Mouse (Mus musculus): ENCODE measurements around the gene Zmynd8. TPM values are rescaled to one million over a fixed set of nuclear protein-coding genes. Genes with fewer than 3 reads are reported as not detected.
"Not testable (repeated sequence)": the region's sequence is repeated elsewhere in the genome, so short reads cannot be mapped to it uniquely, and the experiment has no call there.

The Zmynd8 gene
- polyA plus RNA-seq, 1 experiment from 2014 or later = 71.5 TPM

DNA sequence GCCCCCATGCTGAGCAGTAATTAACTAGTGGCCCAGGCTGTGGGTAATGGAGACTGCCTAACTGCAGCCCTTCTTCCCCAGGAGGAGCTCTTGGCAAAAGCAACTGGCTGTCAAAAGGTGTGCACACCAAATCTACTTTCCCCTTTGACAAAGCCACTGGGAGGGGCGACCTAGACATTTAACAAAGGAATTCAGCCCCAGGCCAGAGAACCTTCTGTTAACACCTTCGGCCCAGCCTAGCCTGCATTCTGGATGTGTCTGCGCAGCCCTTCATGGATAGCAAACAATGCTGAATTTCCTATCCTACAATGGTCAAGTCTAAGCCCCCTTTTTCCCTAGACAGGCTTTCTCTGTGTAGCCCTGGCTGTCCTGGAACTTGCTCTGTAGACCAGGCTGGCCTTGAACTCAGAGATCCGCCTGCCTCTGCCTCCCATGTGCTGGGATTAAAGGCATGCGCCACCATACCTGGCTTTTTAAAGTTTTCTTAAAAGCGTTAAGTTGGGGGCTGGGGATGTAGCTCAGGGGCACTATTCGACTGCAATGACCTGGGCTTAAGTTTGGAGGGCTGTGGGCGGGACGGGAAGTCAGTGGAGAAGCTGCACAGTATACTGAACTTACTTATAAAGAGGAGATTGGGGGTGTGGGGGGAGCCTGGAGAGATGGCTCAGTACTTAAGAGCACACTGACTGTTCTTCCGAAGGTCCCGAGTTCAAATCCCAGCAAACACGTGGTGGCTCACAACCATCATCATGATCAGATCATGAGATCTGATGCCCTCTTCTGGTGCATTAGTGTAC, 90.4 kb downstream of the Zmynd8 start:
- Histone ChIP-seq H3K9ac (no peak overlapping the region), H3K9me3 (no peaks in the 10 kb centered on the region), H3K4me3 (replicated peaks) (no peak overlapping the region), H3K36me3 (replicated peaks) (peaks cover 90% of the 10 kb centered on the region), H3K27ac (no peak overlapping the region), H3K27me3 (no peaks in the 10 kb centered on the region), H3K4me1 (no peaks in the 10 kb centered on the region), H3K4me2 (no peak overlapping the region)
- no peak for ATAC-seq (ENCODE audit: low FRiP score)
- 96% methylated on average over 12 of the region's 12 CpGs for WGBS

DNA sequence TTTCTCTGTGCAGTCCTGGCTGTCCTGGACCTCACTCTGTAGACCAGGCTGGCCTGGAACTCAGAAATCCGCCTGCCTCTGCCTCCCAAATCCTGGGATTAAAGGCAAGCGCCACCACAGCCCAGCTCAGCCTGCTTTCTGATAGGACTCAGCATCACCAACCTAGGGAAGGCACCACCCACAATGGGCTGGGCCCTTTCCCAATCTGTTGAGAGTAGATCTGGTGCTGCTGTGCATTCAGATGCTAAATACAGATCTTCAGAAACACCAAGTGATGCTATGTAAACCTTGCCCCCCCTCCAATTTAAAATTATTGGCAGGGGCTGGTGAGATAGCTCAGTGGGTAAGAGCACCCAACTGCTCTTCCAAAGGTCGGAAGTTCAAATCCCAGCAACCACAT, 98.6 kb downstream of the Zmynd8 start:
- 95% methylated on average over 3 of the region's 3 CpGs for WGBS
- not testable (repeated sequence) for H3K9ac ChIP-seq; H3K4me1 ChIP-seq; ATAC-seq (ENCODE audit: low FRiP score); H3K4me2 ChIP-seq; H3K9me3 ChIP-seq; H3K4me3 ChIP-seq (replicated peaks); H3K27me3 ChIP-seq; H3K27ac ChIP-seq
- peaks cover 81% of the 10 kb centered on the region for H3K36me3 ChIP-seq (replicated peaks)

DNA sequence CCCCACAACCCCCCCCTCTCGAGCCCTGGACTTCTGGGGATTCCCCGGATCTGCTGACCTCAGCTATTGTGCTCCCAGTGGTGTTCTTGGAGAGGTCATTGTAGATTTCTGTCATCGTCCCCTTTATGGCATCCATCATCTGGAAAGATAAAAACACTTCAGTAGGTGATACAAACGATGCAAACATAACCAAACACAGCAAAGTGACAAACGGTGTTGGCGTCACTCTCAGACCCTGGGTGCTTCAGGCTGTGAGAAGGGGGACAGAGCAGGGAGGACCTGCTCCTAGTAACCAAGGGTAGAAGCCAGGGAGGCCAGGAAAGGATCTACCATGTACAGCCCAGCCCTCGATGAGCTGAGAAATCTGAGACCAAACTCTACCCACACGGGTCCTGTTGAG, 100.9 kb downstream of the Zmynd8 start:
- H3K4me3 ChIP-seq (replicated peaks) = no peak overlapping the region
- peaks cover 3% of the 10 kb centered on the region; the same call in 1 of the 2 replicates for H3K4me1 ChIP-seq
- H3K27ac ChIP-seq = no peak overlapping the region
- 69% methylated on average over 8 of the region's 8 CpGs for WGBS
- H3K4me2 ChIP-seq = no peak overlapping the region
- peaks cover 84% of the 10 kb centered on the region for H3K36me3 ChIP-seq (replicated peaks)
- ATAC-seq (ENCODE audit: low FRiP score) = no peak
- no peak overlapping the region for H3K9ac ChIP-seq
- H3K9me3 ChIP-seq = no peaks in the 10 kb centered on the region
- no peaks in the 10 kb centered on the region for H3K27me3 ChIP-seq

DNA sequence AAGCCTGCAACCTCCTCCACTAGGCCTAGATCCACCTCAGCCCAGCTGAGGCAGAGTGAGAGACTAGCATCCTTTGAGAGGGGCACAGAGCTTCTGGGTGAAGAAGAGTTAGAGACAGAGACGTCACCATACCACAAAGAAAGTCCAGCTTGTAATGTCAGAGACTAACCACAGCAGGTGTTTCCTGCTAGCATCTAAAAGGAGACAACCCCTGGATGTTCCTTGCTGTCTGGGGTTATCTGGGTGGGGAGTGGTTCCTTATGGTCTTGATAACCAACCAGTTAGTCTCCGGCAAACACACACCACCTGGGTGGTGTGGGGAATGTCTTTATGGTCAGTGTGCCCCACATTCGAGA, 105.6 kb downstream of the Zmynd8 start:
- peaks cover 93% of the 10 kb centered on the region for H3K36me3 ChIP-seq (replicated peaks)
- no peak for ATAC-seq (ENCODE audit: low FRiP score)
- no peak overlapping the region for H3K9ac ChIP-seq
- no peaks in the 10 kb centered on the region for H3K9me3 ChIP-seq
- H3K4me3 ChIP-seq (replicated peaks) = no peak overlapping the region
- H3K4me1 ChIP-seq = peaks cover 11% of the 10 kb centered on the region
- H3K27me3 ChIP-seq = no peaks in the 10 kb centered on the region
- H3K27ac ChIP-seq = no peak overlapping the region
- no peak overlapping the region for H3K4me2 ChIP-seq
- WGBS = 89% methylated on average over 3 of the region's 3 CpGs

- H3K9ac ChIP-seq = no peak overlapping the region
- ATAC-seq (ENCODE audit: low FRiP score) = no peak
- no peaks in the 10 kb centered on the region for H3K27me3 ChIP-seq
- peaks cover 12% of the 10 kb centered on the region for H3K4me1 ChIP-seq
- peaks cover 93% of the 10 kb centered on the region for H3K36me3 ChIP-seq (replicated peaks)
- 89% methylated on average over 25 of the region's 25 CpGs for WGBS
- H3K4me3 ChIP-seq (replicated peaks) = no peak overlapping the region
- no peak overlapping the region for H3K27ac ChIP-seq
- no peak overlapping the region for H3K4me2 ChIP-seq
- H3K9me3 ChIP-seq = no peaks in the 10 kb centered on the region
These were observed 106.2 kb downstream of the Zmynd8 start for GRCm38 (mm10) chr2:165792431-165793282.

- peak overlapping the region; percentile 46; the same call in 1 of the 2 replicates for H3K27ac ChIP-seq
- ATAC-seq (ENCODE audit: low FRiP score) = 0 out of 2 replicates have a peak, but pooled peaks have one; percentile 21
- WGBS = 70% methylated on average over 9 of the region's 9 CpGs
- peaks cover 10% of the 10 kb centered on the region for H3K4me1 ChIP-seq
- no peak overlapping the region for H3K4me3 ChIP-seq (replicated peaks)
- peaks cover 94% of the 10 kb centered on the region for H3K36me3 ChIP-seq (replicated peaks)
- no peak overlapping the region for H3K9ac ChIP-seq
- no peaks in the 10 kb centered on the region for H3K9me3 ChIP-seq
- H3K4me2 ChIP-seq = no peak overlapping the region
- no peaks in the 10 kb centered on the region for H3K27me3 ChIP-seq
These were observed 107.2 kb downstream of the Zmynd8 start for GRCm38 (mm10) chr2:165791657-165792056.

- peak; percentile 79 for ATAC-seq (ENCODE audit: low FRiP score)
- 66% methylated on average over 7 of the region's 7 CpGs for WGBS
- peaks cover 10% of the 10 kb centered on the region for H3K4me1 ChIP-seq
- no peak overlapping the region for H3K9ac ChIP-seq
- no peaks in the 10 kb centered on the region for H3K9me3 ChIP-seq
- H3K4me3 ChIP-seq (replicated peaks) = no peak overlapping the region
- H3K27me3 ChIP-seq = no peaks in the 10 kb centered on the region
- no peak overlapping the region for H3K4me2 ChIP-seq
- H3K36me3 ChIP-seq (replicated peaks) = peaks cover 92% of the 10 kb centered on the region
- peak overlapping the region; percentile 46; the same call in 1 of the 2 replicates for H3K27ac ChIP-seq
These were observed 107.8 kb downstream of the Zmynd8 start for GRCm38 (mm10) chr2:165791026-165791425.

DNA sequence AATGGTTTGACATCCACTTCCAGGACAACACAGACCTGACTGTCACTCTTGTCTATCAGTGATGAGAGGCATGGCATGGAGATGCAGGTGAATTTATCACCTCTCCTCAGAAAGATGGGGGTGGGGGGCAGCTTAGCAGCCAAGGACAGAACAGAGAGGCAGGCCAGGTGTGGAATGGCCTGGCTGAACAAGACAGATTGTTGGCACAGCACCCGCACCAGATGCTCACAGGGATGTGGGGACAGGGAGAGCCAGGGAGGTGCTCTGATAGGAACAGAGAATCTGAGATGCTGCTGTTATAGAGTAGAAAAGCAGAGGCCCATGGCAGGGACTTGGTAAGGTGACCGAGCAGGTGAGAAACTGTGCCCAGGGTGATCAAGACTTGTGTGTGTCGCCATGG, 109.1 kb downstream of the Zmynd8 start:
- 91% methylated on average over 3 of the region's 3 CpGs for WGBS
- no peaks in the 10 kb centered on the region for H3K27me3 ChIP-seq
- peaks cover 10% of the 10 kb centered on the region for H3K4me1 ChIP-seq
- no peak overlapping the region for H3K4me2 ChIP-seq
- ATAC-seq (ENCODE audit: low FRiP score) = no peak
- no peak overlapping the region for H3K9ac ChIP-seq
- H3K9me3 ChIP-seq = no peaks in the 10 kb centered on the region
- H3K27ac ChIP-seq = 0 out of 2 replicates have a peak overlapping the region, but pooled peaks have one; percentile 15
- H3K4me3 ChIP-seq (replicated peaks) = no peak overlapping the region
- peaks cover 95% of the 10 kb centered on the region for H3K36me3 ChIP-seq (replicated peaks)

GRCm38 (mm10) chr2:165788796-165789195, 110.0 kb downstream of the Zmynd8 start:
- peaks cover 10% of the 10 kb centered on the region for H3K4me1 ChIP-seq
- no peak overlapping the region for H3K4me3 ChIP-seq (replicated peaks)
- H3K9me3 ChIP-seq = no peaks in the 10 kb centered on the region
- H3K36me3 ChIP-seq (replicated peaks) = peaks cover 95% of the 10 kb centered on the region
- no peak overlapping the region for H3K9ac ChIP-seq
- no peaks in the 10 kb centered on the region for H3K27me3 ChIP-seq
- no peak overlapping the region for H3K4me2 ChIP-seq
- ATAC-seq (ENCODE audit: low FRiP score) = no peak
- 93% methylated on average over 9 of the region's 9 CpGs for WGBS
- no peak overlapping the region for H3K27ac ChIP-seq

DNA sequence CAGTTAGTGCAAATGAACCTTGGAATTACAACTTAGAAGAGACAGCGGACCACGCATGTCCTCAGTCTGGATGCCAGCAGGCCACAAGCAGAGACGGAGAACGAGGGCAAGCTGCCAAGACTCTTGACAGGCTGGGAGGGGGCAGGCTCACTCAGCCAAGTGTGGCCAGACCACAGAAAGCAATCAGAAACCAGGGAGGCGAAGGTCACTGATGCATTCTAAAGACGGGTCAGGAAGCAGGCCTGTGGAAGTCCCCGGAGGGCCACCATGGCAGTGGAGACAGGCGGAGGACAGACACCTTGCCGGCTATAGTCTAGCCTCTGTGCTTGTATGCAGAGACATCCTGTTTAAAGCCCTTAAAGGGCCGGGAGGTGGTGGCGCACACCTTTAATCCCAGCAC, 110.8 kb downstream of the Zmynd8 start:
- Histone ChIP-seq H3K4me1 (peaks cover 10% of the 10 kb centered on the region), H3K9me3 (no peaks in the 10 kb centered on the region), H3K4me2 (no peak overlapping the region), H3K36me3 (replicated peaks) (peaks cover 93% of the 10 kb centered on the region), H3K9ac (no peak overlapping the region), H3K4me3 (replicated peaks) (no peak overlapping the region), H3K27me3 (no peaks in the 10 kb centered on the region), H3K27ac (peak overlapping the region; percentile 36; the same call in 1 of the 2 replicates)
- 81% methylated on average over 11 of the region's 11 CpGs for WGBS
- ATAC-seq (ENCODE audit: low FRiP score) = no peak

- no peaks in the 10 kb centered on the region for H3K9me3 ChIP-seq
- H3K27me3 ChIP-seq = no peaks in the 10 kb centered on the region
- H3K4me1 ChIP-seq = peaks cover 9% of the 10 kb centered on the region
- H3K9ac ChIP-seq = no peak overlapping the region
- ATAC-seq (ENCODE audit: low FRiP score) = no peak
- H3K4me2 ChIP-seq = no peak overlapping the region
- no peak overlapping the region for H3K4me3 ChIP-seq (replicated peaks)
- no peak overlapping the region for H3K27ac ChIP-seq
- WGBS = 85% methylated on average over 1 of the region's 1 CpGs
- H3K36me3 ChIP-seq (replicated peaks) = peaks cover 84% of the 10 kb centered on the region
These were observed 112.3 kb downstream of the Zmynd8 start for GRCm38 (mm10) chr2:165786467-165786866.

- 84% methylated on average over 20 of the region's 20 CpGs for WGBS
- Histone ChIP-seq H3K4me3 (replicated peaks) (no peak overlapping the region), H3K27ac (no peak overlapping the region), H3K27me3 (no peaks in the 10 kb centered on the region), H3K9ac (no peak overlapping the region), H3K4me2 (no peak overlapping the region), H3K9me3 (no peaks in the 10 kb centered on the region), H3K36me3 (replicated peaks) (peaks cover 77% of the 10 kb centered on the region), H3K4me1 (0 out of 2 replicates have a peak, but pooled peaks cover 2% of the 10 kb centered on the region)
- ATAC-seq (ENCODE audit: low FRiP score) = no peak
These were observed 113.3 kb downstream of the Zmynd8 start for GRCm38 (mm10) chr2:165785312-165786036.

All from forebrain, embryonic 12.5 days (tissue).